22 mouse cellular contexts compared by ENCODE assay signal in genomic region chr11:20322366-20322765, GRCm38 (mm10). TPM values are rescaled to one million over a fixed set of nuclear protein-coding genes. Genes with fewer than 3 reads are reported as not detected.
DNase-seq lines count a peak whose midpoint lies in the region; ATAC-seq and TF ChIP-seq lines count a peak whose summit lies in the region.
"Had no signal": no experiment of that assay in that cellular context is flagged by ENCODE, and none has a peak within 500 bp of the region (broad histone marks: within the 10 kb centered on the region; RNA-seq: fewer than 3 reads in every experiment).

No protein-coding gene starts in this region.

- no peaks in the 10 kb centered on the region for H3K9me3 ChIP-seq in forebrain, embryonic 14.5 days (replicated peaks; ENCODE audit: control insufficient read depth, low read length)
- H3K9me3 ChIP-seq in forebrain, embryonic 12.5 days = no peaks in the 10 kb centered on the region
- H3K9me3 ChIP-seq in heart, embryonic 13.5 days = no peaks in the 10 kb centered on the region
- H3K9me3 ChIP-seq in ES-E14 (ENCODE audit: control insufficient read depth, insufficient read depth, low read depth, low read length) = no peaks in the 10 kb centered on the region
- no peaks in the 10 kb centered on the region for H3K9me3 ChIP-seq in hindbrain, embryonic 13.5 days
- H3K9me3 ChIP-seq: embryonic facial prominence, embryonic 10.5 days; embryonic facial prominence, embryonic 12.5 days; forebrain, embryonic 10.5 days; forebrain, embryonic 13.5 days had no signal

- H3K27ac ChIP-seq in forebrain, embryonic 14.5 days (ENCODE audit: low read depth, low read length) = no peak overlapping the region
- no peak overlapping the region for H3K27ac ChIP-seq in forebrain, embryonic 12.5 days
- no peak overlapping the region for H3K27ac ChIP-seq in heart, embryonic 13.5 days (replicated peaks)
- no peak overlapping the region for H3K27ac ChIP-seq in ES-E14 (ENCODE audit: insufficient read depth, low read depth, low read length, poor library complexity, severe bottlenecking)
- H3K27ac ChIP-seq in hindbrain, embryonic 13.5 days = no peak overlapping the region
- H3K27ac ChIP-seq: embryonic facial prominence, embryonic 10.5 days; embryonic facial prominence, embryonic 12.5 days; forebrain, embryonic 10.5 days; forebrain, embryonic 13.5 days had no signal

- no peak overlapping the region for H3K9ac ChIP-seq in forebrain, embryonic 14.5 days (ENCODE audit: low read length)
- H3K9ac ChIP-seq in forebrain, embryonic 12.5 days = no peak overlapping the region
- no peak overlapping the region for H3K9ac ChIP-seq in heart, embryonic 13.5 days
- no peak overlapping the region for H3K9ac ChIP-seq in ES-E14 (ENCODE audit: insufficient read depth, low read depth, low read length, poor library complexity, severe bottlenecking)
- H3K9ac ChIP-seq in hindbrain, embryonic 13.5 days = no peak overlapping the region
- H3K9ac ChIP-seq: embryonic facial prominence, embryonic 12.5 days; forebrain, embryonic 13.5 days had no signal

- peak; percentile 18; the same call in 1 of the 2 replicates for ATAC-seq in forebrain, embryonic 14.5 days
- ATAC-seq in forebrain, embryonic 12.5 days (ENCODE audit: low FRiP score) = no peak
- ATAC-seq in heart, embryonic 13.5 days (ENCODE audit: extremely low read depth, insufficient number of reproducible peaks, low FRiP score, low TSS enrichment) = no peak
- ATAC-seq in hindbrain, embryonic 13.5 days (ENCODE audit: low FRiP score) = no peak
- ATAC-seq: CD4-positive, CD25-positive, alpha-beta regulatory T cell, adult 4 months; forebrain, embryonic 13.5 days; forebrain, embryonic 16.5 days had no signal

- H3K36me3 ChIP-seq in forebrain, embryonic 14.5 days (ENCODE audit: control insufficient read depth, insufficient read depth, low read length) = peaks cover 1% of the 10 kb centered on the region; the same call in 1 of the 2 replicates
- H3K36me3 ChIP-seq in forebrain, embryonic 12.5 days (replicated peaks) = no peaks in the 10 kb centered on the region
- H3K36me3 ChIP-seq in heart, embryonic 13.5 days = no peaks in the 10 kb centered on the region
- H3K36me3 ChIP-seq in ES-E14 (ENCODE audit: control insufficient read depth, insufficient read depth, low read length, poor library complexity, severe bottlenecking) = peaks cover 5% of the 10 kb centered on the region; the same call in 1 of the 2 replicates
- peaks cover 2% of the 10 kb centered on the region; the same call in 1 of the 2 replicates for H3K36me3 ChIP-seq in hindbrain, embryonic 13.5 days
- H3K36me3 ChIP-seq: embryonic facial prominence, embryonic 10.5 days had no signal

- peak; percentile 42 to 65 for DNase-seq in cerebellum, postnatal 10 days
- DNase-seq in cerebellum, postnatal 4 days (ENCODE audit: low spot score in 2 of 2) = no peak
- DNase-seq in forebrain, embryonic 14.5 days (ENCODE audit: low spot score) = peak; percentile 33
- no peak for DNase-seq in heart, postnatal 4 days
- DNase-seq in ES-E14 (ENCODE audit: low read depth, low spot score) = no peak
- DNase-seq: adrenal gland, adult 2 months; adrenal gland, postnatal 25 days; B cell, adult 2 months; cerebellum, adult 11-12 months; cerebellum, adult 8-10 months; cerebellum, adult 9-11 months; cerebellum, postnatal 36 days had no signal

- WGBS in forebrain, embryonic 14.5 days = 21% methylated on average over 3 of the region's 3 CpGs
- WGBS in forebrain, embryonic 12.5 days = 49% methylated on average over 3 of the region's 3 CpGs
- WGBS in heart, embryonic 13.5 days = 78% methylated on average over 3 of the region's 3 CpGs
- WGBS in hindbrain, embryonic 13.5 days = 63% methylated on average over 3 of the region's 3 CpGs

- in situ Hi-C loops in ES-E14 (cut with MboI; ENCODE audit: low sequenced_read_pairs in 2 of 2, unreplicated experiment in 2 of 2) = no loop called here

- H3K4me2 ChIP-seq in forebrain, embryonic 14.5 days (ENCODE audit: low read length) = no peak overlapping the region
- no peak overlapping the region for H3K4me2 ChIP-seq in forebrain, embryonic 12.5 days
- H3K4me2 ChIP-seq in heart, embryonic 13.5 days = peak overlapping the region; percentile 31; the same call in 1 of the 2 replicates
- no peak overlapping the region for H3K4me2 ChIP-seq in hindbrain, embryonic 13.5 days
- H3K4me2 ChIP-seq: embryonic facial prominence, embryonic 12.5 days; forebrain, embryonic 13.5 days had no signal

- H3K4me1 ChIP-seq in forebrain, embryonic 14.5 days (ENCODE audit: control insufficient read depth, insufficient read depth, low read length) = peaks cover 7% of the 10 kb centered on the region; the same call in 1 of the 2 replicates
- peaks cover 8% of the 10 kb centered on the region; the same call in 1 of the 2 replicates for H3K4me1 ChIP-seq in forebrain, embryonic 12.5 days
- peaks cover 39% of the 10 kb centered on the region for H3K4me1 ChIP-seq in heart, embryonic 13.5 days
- H3K4me1 ChIP-seq in ES-E14 (ENCODE audit: control insufficient read depth in 2 of 2, insufficient read depth in 2 of 2, low read length in 2 of 2, poor library complexity in 1 of 2) = peaks cover 24% of the 10 kb centered on the region in 2 experiments
- peaks cover 11% of the 10 kb centered on the region for H3K4me1 ChIP-seq in hindbrain, embryonic 13.5 days (replicated peaks)

- no peaks in the 10 kb centered on the region for H3K27me3 ChIP-seq in forebrain, embryonic 14.5 days (replicated peaks; ENCODE audit: control insufficient read depth, insufficient read depth, low read length)
- H3K27me3 ChIP-seq in forebrain, embryonic 12.5 days = no peaks in the 10 kb centered on the region
- H3K27me3 ChIP-seq in heart, embryonic 13.5 days (replicated peaks) = peaks cover 14% of the 10 kb centered on the region
- no peaks in the 10 kb centered on the region for H3K27me3 ChIP-seq in hindbrain, embryonic 13.5 days
- H3K27me3 ChIP-seq: CH12.LX; embryonic facial prominence, embryonic 12.5 days; forebrain, embryonic 13.5 days had no signal

- no peak overlapping the region for H3K4me3 ChIP-seq in forebrain, embryonic 14.5 days (ENCODE audit: low read depth, low read length)
- H3K4me3 ChIP-seq in forebrain, embryonic 12.5 days (replicated peaks) = no peak overlapping the region
- H3K4me3 ChIP-seq in heart, embryonic 13.5 days = no peak overlapping the region
- H3K4me3 ChIP-seq in ES-E14 (ENCODE audit: insufficient read depth in 1 of 2, low read depth in 1 of 2, low read length in 2 of 2, poor library complexity in 1 of 2, severe bottlenecking in 1 of 2) = no peak overlapping the region
- no peak overlapping the region for H3K4me3 ChIP-seq in hindbrain, embryonic 13.5 days
- H3K4me3 ChIP-seq: embryonic facial prominence, embryonic 10.5 days; embryonic facial prominence, embryonic 12.5 days; forebrain, embryonic 10.5 days; forebrain, embryonic 13.5 days had no signal

TF ChIP-seq in ES-E14, 5 proteins besides CTCF, POLR2A, EP300 and RAD21:
- 0 out of 2 replicates have a peak, but pooled peaks have one; percentile 37 for TF ChIP-seq ZNF384 (IDR thresholded peaks at IDR 0.05; ENCODE audit: low read depth, low read length)
- no peak for TF ChIP-seq MAFK (IDR thresholded peaks at IDR 0.05; ENCODE audit: insufficient read depth, low read depth, low read length)
- TF ChIP-seq CHD2 (IDR thresholded peaks at IDR 0.05; ENCODE audit: low read depth, low read length) = no peak

RNA-seq across cellular contexts. Expression of gene Slc1a4, which starts 10.1 kb away (rescaled TPM):
- 42.7 and 53.3 TPM in 2 replicates for polyA plus RNA-seq in forebrain, embryonic 14.5 days (2014; fragmentation: Nextera tagmentation; extraction: Ambion mirVana)
- 24.7 and 29.1 TPM in 2 replicates for polyA plus RNA-seq in forebrain, embryonic 12.5 days (2016; fragmentation: Nextera tagmentation; extraction: Ambion mirVana)
- 7.8 and 8.1 TPM in 2 replicates for polyA plus RNA-seq in heart, embryonic 13.5 days (2015; fragmentation: Nextera tagmentation; extraction: Ambion mirVana)
- total RNA-seq in heart, postnatal 4 days (2021) = 1 to 10 TPM; 5.3 to 5.6 TPM
- total RNA-seq in ES-E14 (2012; rRNA removed) = 35.2 and 80.4 TPM in 2 replicates
- 39.5 and 40.8 TPM in 2 replicates for polyA plus RNA-seq in hindbrain, embryonic 13.5 days (2015; fragmentation: Nextera tagmentation; extraction: Ambion mirVana)

Comparison
In these comparisons a context has a peak if more than half of its experiments do, and no peak if none do; other contexts are left out.
1. DNase-seq: peak in cerebellum, postnatal 10 days (2 of 2) and forebrain, embryonic 14.5 days (single experiment); none in cerebellum, postnatal 4 days (0 of 2), heart, postnatal 4 days (single experiment) and ES-E14 (single experiment).